Mouse (Mus musculus) lung, embryonic 14.5 days (tissue): Measurements from ENCODE around the gene Tspan9. TPM values are rescaled to one million over a fixed set of nuclear protein-coding genes. Genes with fewer than 3 reads are reported as not detected.

Experiments used
- ATAC-seq: fragments of 200-750 bp; cut with Nextera tagmentation; 2 replicates; pipeline ENCODE4 v1.8.0; 2017; ENCODE audit warnings: mild to moderate bottlenecking, moderate TSS enrichment, moderate library complexity; ENCODE audit not compliant: insufficient read depth
- DNase-seq: peaks from one replicate; pipeline ENCODE4 v3.0.0-alpha.2; 2015
- H3K27ac ChIP-seq: fragments of 300-500 bp; sonication (generic); 2 replicates; pipeline ENCODE4 v1.5.1; 2014; ENCODE audit warnings: low read depth, mild to moderate bottlenecking, moderate library complexity
- H3K27me3 ChIP-seq: fragments of 300-500 bp; sonication (generic); 2 replicates; pipeline ENCODE4 v1.6.1; 2014; ENCODE audit warnings: low read length, control low read depth; ENCODE audit not compliant: insufficient read depth
- H3K36me3 ChIP-seq: fragments of 300-500 bp; sonication (generic); 2 replicates; pipeline ENCODE4 v1.6.1; 2014; ENCODE audit warnings: control low read depth; ENCODE audit not compliant: insufficient read depth
- H3K4me1 ChIP-seq: fragments of 300-500 bp; sonication (generic); 2 replicates; pipeline ENCODE4 v1.6.1; 2014; ENCODE audit warnings: antibody characterized with exemption, control low read depth; ENCODE audit not compliant: insufficient read depth
- H3K4me2 ChIP-seq: fragments of 300-500 bp; sonication (generic); 2 replicates; pipeline ENCODE4 v1.6.1; 2014; ENCODE audit warnings: mild to moderate bottlenecking
- H3K4me3 ChIP-seq: fragments of 300-500 bp; sonication (generic); 2 replicates; pipeline ENCODE4 v1.5.1; 2014; ENCODE audit warnings: low read depth, low read length
- H3K9ac ChIP-seq: fragments of 300-500 bp; sonication (generic); 2 replicates; pipeline ENCODE4 v1.6.1; 2014
- H3K9me3 ChIP-seq: fragments of 300-500 bp; sonication (generic); 2 replicates; pipeline ENCODE4 v1.6.1; 2016; ENCODE audit warnings: low read depth, low read length, control low read depth
- CTCF ChIP-seq: IDR thresholded peaks from 2 replicates; pipeline ENCODE4 v1.5.1; 2016; ENCODE audit warnings: antibody characterized with exemption, low read depth
- WGBS: fragments of 180-500 bp; shearing (Covaris S2); extraction: QIAGEN DNeasy Blood & Tissue Kit; methylation state at CpG from one replicate; pipeline ENCODE4 v1.1.7; 2014; 5-methylcytosine and 5-hydroxymethylcytosine counted together
- microRNA-seq: library from miRNA; unstranded; fragments of <30 nt; microRNA quantifications from one replicate; pipeline ENCODE4, GENCODE M21; 2016; ENCODE audit warnings: borderline number of aligned reads
- polyA plus RNA-seq: library from polyadenylated mRNA; unstranded; fragments of >200 nt; fragmentation: Nextera tagmentation; extraction: Ambion mirVana; gene quantifications from 2 replicates; pipeline ENCODE4 v1.2.1, GENCODE M21; 2014

Tspan9 gene
- polyA plus RNA-seq, 1 experiment from 2014 or later: 118 TPM

DNA sequence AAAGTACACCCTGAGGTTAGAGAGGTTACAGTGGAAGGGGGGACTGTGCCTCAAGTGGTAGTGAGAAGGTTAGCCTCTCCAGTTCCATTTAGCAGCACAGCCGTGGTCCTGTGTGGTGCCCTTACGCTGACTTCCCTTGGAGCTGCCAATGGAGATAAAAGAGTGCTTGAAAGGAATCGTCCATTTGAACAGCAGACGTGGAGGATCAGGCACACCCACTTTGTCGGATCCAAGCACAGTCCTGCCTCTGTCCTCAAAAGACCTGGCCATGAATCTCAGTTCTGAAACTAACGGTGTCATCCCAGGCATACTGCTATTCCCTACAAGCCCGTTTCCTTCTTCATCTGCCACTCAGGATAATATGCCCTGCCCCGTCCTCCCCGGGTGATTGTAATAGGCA lies 221.4 kb downstream of the Tspan9 start:
- Histone ChIP-seq H3K4me2 (no peak overlapping the region), H3K9me3 (no peaks in the 10 kb centered on the region), H3K36me3 (no peaks in the 10 kb centered on the region), H3K4me3 (no peak overlapping the region), H3K27ac (no peak overlapping the region), H3K27me3 (no peaks in the 10 kb centered on the region), H3K4me1 (no peaks in the 10 kb centered on the region; the same call in 1 of the 2 replicates), H3K9ac (no peak overlapping the region)
- no peak for ATAC-seq
- 27% methylated on average over 9 of the region's 9 CpGs for WGBS
- DNase-seq: no peak
- no peak for TF ChIP-seq CTCF

DNA sequence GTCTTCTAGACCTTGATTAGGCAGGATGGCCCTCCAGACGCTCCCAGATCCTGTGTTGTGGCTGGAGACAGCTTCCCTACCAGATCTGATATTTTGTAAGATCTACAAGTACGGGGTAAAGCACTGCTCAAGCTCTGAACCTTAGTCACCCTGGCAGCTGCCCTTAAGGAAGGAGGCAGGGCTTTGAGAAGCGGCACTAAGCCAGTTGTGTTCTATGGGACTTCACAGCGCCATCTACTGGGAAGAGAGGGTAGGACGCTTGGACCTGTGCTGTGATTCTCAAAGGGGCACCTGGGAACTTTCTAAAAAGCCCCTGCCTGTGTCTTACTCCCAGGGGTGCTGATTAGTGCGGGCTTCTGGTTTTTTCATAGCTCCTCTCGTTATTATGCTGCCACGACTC lies 222.7 kb downstream of the Tspan9 start:
- H3K4me2 ChIP-seq: no peak overlapping the region
- no peaks in the 10 kb centered on the region; the same call in 1 of the 2 replicates for H3K9me3 ChIP-seq
- peaks cover 8% of the 10 kb centered on the region for H3K36me3 ChIP-seq
- H3K9ac ChIP-seq: no peak overlapping the region
- DNase-seq (peak; percentile 93), ATAC-seq (peak; percentile 68; the same call in 1 of the 2 replicates)
- WGBS: 9% methylated on average over 8 of the region's 8 CpGs
- H3K27me3 ChIP-seq: no peaks in the 10 kb centered on the region
- H3K4me3 ChIP-seq: no peak overlapping the region
- no peaks in the 10 kb centered on the region; the same call in 1 of the 2 replicates for H3K4me1 ChIP-seq
- no peak overlapping the region for H3K27ac ChIP-seq
- peak; percentile 87 for TF ChIP-seq CTCF

DNA sequence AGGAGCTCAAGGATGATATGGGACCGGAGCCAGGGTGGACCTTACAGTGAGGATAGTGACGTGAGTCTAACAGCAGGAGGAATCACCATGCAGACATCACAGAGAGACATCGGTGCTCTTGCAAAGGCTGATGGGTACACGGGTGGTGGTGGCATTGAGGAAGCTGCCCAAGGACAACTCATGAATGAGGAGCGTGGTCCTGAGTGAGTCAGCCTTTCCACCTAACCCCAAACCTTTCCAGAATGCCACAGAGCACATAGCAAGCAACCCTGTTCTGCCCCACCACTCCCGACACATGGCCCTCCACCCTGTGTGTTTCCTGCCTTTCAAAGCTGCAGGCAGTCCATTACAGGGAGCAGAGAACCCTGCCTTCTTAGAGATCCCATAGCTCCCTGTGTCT lies 223.9 kb downstream of the Tspan9 start:
- H3K4me2 ChIP-seq: no peak overlapping the region
- no peak for DNase-seq
- H3K9me3 ChIP-seq: no peaks in the 10 kb centered on the region; the same call in 1 of the 2 replicates
- WGBS: 77% methylated on average over 6 of the region's 6 CpGs
- ATAC-seq: no peak
- H3K27ac ChIP-seq: no peak overlapping the region
- H3K36me3 ChIP-seq: peaks cover 12% of the 10 kb centered on the region
- no peak for TF ChIP-seq CTCF
- no peaks in the 10 kb centered on the region for H3K27me3 ChIP-seq
- H3K4me3 ChIP-seq: no peak overlapping the region
- no peaks in the 10 kb centered on the region; the same call in 1 of the 2 replicates for H3K4me1 ChIP-seq
- H3K9ac ChIP-seq: no peak overlapping the region

DNA sequence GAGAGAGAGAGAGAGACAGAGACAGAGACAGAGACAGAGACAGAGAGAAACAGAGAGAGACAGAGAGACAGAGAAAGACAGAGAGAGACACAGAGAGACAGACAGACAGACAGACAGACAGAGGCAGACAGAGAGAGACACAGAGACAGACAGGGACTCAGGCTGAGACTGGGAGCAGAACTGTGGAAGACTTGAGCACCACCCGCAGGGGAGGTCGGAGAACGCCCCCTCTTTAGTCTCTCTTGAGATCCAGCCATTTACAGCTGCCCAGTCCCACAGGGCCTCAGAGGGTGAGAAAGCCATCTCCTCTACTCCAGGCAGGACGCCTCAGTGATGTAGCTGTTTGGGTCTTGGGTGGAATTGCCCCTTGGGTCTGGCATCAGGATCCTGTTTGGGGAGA lies 225.7 kb downstream of the Tspan9 start:
- H3K36me3 ChIP-seq: peaks cover 12% of the 10 kb centered on the region
- H3K9me3 ChIP-seq: no peaks in the 10 kb centered on the region; the same call in 1 of the 2 replicates
- H3K9ac ChIP-seq: no peak overlapping the region
- H3K4me2 ChIP-seq: no peak overlapping the region
- H3K27ac ChIP-seq: no peak overlapping the region
- DNase-seq (no peak), ATAC-seq (no peak)
- no peaks in the 10 kb centered on the region for H3K27me3 ChIP-seq
- WGBS: 70% methylated on average over 4 of the region's 4 CpGs
- peak; percentile 25; the same call in 1 of the 2 replicates for TF ChIP-seq CTCF
- no peaks in the 10 kb centered on the region; the same call in 1 of the 2 replicates for H3K4me1 ChIP-seq
- no peak overlapping the region for H3K4me3 ChIP-seq

DNA sequence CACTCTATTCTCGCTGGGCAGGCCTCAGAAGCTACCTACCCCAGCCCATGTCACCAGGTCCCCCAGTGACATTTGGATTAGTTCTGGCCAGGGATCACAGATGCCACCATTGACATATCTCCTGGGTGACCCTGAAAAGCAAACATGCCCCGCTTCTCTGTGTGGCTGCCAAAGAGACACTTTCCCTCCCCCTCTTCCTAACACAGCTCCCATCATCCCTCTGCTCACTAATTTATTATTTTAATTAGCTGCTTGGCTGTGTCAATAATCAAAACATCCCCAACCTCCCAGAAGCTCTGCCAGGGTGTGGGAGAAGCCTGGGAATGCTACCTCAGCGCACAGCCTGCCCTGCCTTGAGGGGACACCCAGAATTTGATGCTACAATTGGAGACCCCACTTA lies 226.4 kb downstream of the Tspan9 start:
- H3K36me3 ChIP-seq: peaks cover 12% of the 10 kb centered on the region
- WGBS: 55% methylated on average over 3 of the region's 3 CpGs
- H3K4me2 ChIP-seq: no peak overlapping the region
- no peak overlapping the region for H3K27ac ChIP-seq
- no peak overlapping the region for H3K4me3 ChIP-seq
- DNase-seq: no peak
- ATAC-seq: no peak
- no peak for TF ChIP-seq CTCF
- H3K9me3 ChIP-seq: no peaks in the 10 kb centered on the region; the same call in 1 of the 2 replicates
- H3K4me1 ChIP-seq: no peaks in the 10 kb centered on the region; the same call in 1 of the 2 replicates
- H3K27me3 ChIP-seq: no peaks in the 10 kb centered on the region
- no peak overlapping the region for H3K9ac ChIP-seq

DNA sequence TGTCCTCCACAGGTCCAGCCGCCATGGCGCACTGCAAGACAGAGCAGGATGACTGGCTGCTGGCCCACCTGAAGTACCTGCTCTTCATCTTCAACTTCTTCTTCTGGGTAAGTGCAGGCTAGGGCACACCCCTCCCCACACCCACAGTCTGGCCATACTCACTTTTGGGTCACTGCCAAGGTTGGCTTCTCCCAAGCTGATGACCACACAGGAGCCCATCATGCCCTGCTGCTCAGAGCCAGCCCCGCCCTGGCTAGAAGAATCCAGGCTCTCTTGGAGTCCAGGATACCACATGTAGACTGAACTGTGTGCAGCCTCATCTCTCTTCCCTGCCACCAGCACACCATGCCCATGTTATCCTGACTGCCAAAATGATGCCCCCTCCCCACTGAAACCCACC lies 230.5 kb downstream of the Tspan9 start:
- Histone ChIP-seq H3K36me3 (peaks cover 12% of the 10 kb centered on the region), H3K27me3 (no peaks in the 10 kb centered on the region), H3K27ac (no peak overlapping the region), H3K4me1 (no peaks in the 10 kb centered on the region), H3K9ac (no peak overlapping the region), H3K4me3 (no peak overlapping the region), H3K9me3 (no peaks in the 10 kb centered on the region; the same call in 1 of the 2 replicates), H3K4me2 (no peak overlapping the region)
- ATAC-seq: peak; percentile 25; the same call in 1 of the 2 replicates
- 87% methylated on average over 3 of the region's 3 CpGs for WGBS
- TF ChIP-seq CTCF: no peak
- DNase-seq: no peak

DNA sequence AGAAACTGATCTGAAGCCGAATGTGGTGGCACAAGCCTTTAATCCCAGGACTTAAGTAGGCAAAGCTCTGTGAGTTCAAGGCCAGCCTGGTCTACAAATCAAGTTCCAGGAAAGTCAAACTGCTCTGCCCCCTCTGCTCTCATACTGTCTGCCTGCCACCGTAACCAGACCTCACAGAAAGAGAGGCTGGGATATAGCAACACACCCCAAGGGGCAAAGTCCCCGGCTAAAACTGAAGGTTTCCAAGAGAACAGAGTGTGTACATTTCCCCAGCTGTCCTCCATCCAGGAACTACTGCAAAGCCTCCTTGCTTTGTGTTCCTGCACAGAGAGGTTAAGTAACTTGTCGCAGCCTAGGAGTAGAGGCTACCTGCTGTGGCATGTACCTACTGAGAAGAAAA lies 231.7 kb downstream of the Tspan9 start:
- TF ChIP-seq CTCF: no peak
- 68% methylated on average over 4 of the region's 4 CpGs for WGBS
- H3K9me3 ChIP-seq: no peaks in the 10 kb centered on the region; the same call in 1 of the 2 replicates
- no peak overlapping the region for H3K9ac ChIP-seq
- peaks cover 12% of the 10 kb centered on the region for H3K36me3 ChIP-seq
- H3K27ac ChIP-seq: no peak overlapping the region
- H3K4me3 ChIP-seq: no peak overlapping the region
- no peaks in the 10 kb centered on the region for H3K27me3 ChIP-seq
- no peaks in the 10 kb centered on the region for H3K4me1 ChIP-seq
- H3K4me2 ChIP-seq: no peak overlapping the region
- ATAC-seq: no peak
- DNase-seq: no peak

Small RNA genes within 50 kb of the gene (microRNA-seq; reads per million reads assigned to microRNA genes)
- not detected for gene Gm26338

Other genes with a start within 250 kb of the Tspan9 start
- gene Tead4, start 157.2 kb upstream of the Tspan9 start, polyA plus RNA-seq: 3.3 and 4.1 TPM in 2 replicates
- gene Tulp3, start 212.3 kb upstream of the Tspan9 start, polyA plus RNA-seq: 22.0 and 23.1 TPM in 2 replicates
- gene Rhno1, start 219.3 kb upstream of the Tspan9 start, polyA plus RNA-seq: 134 and 144 TPM in 2 replicates
- 55.0 and 56.7 TPM in 2 replicates for gene Foxm1, start 219.4 kb upstream of the Tspan9 start, polyA plus RNA-seq
- gene Tex52, start 231.9 kb upstream of the Tspan9 start, polyA plus RNA-seq: 0.21 and 0.35 TPM in 2 replicates
- gene Gm44596, start 231.9 kb upstream of the Tspan9 start, polyA plus RNA-seq: not detected in 2 replicates